Mouse (Mus musculus): ENCODE measurements at regions not wholly inside any gene's neighbourhood (a gene's known extent, or its start where the extent isn't known, plus 50 kb on each side); places are given as distances from the start of the nearest gene placed in this dataset.

- Histone ChIP-seq H3K9me3 (no peaks in the 10 kb centered on the region), H3K9ac (no peak overlapping the region), H3K4me2 (replicated peaks) (no peak overlapping the region), H3K4me1 (peaks cover 4% of the 10 kb centered on the region; the same call in 1 of the 2 replicates), H3K27ac (no peak overlapping the region), H3K4me3 (no peak overlapping the region), H3K27me3 (peaks cover 15% of the 10 kb centered on the region), H3K36me3 (no peaks in the 10 kb centered on the region)
- WGBS: 59% methylated on average over 15 of the region's 15 CpGs
- ATAC-seq (ENCODE audit: low FRiP score, low read depth): no peak
These were observed 164.6 kb upstream of the Sox2 start for GRCm38 (mm10) chr3:34485345-34486223.

- H3K4me3 ChIP-seq: no peak overlapping the region
- 70% methylated on average over 3 of the region's 3 CpGs for WGBS
- H3K27ac ChIP-seq: no peak overlapping the region
- H3K9ac ChIP-seq: no peak overlapping the region
- no peaks in the 10 kb centered on the region for H3K36me3 ChIP-seq
- H3K4me1 ChIP-seq: peaks cover 4% of the 10 kb centered on the region; the same call in 1 of the 2 replicates
- no peak overlapping the region for H3K4me2 ChIP-seq (replicated peaks)
- H3K9me3 ChIP-seq: no peaks in the 10 kb centered on the region
- H3K27me3 ChIP-seq: peaks cover 15% of the 10 kb centered on the region
- ATAC-seq (ENCODE audit: low FRiP score, low read depth): no peak
These were observed 166.3 kb upstream of the Sox2 start for GRCm38 (mm10) chr3:34483934-34484333.

GRCm38 (mm10) chr3:34481821-34482713 lies 168.1 kb upstream of the Sox2 start:
- Histone ChIP-seq H3K27ac (no peak overlapping the region), H3K27me3 (peaks cover 12% of the 10 kb centered on the region), H3K9ac (no peak overlapping the region), H3K4me2 (replicated peaks) (no peak overlapping the region), H3K4me1 (peaks cover 4% of the 10 kb centered on the region; the same call in 1 of the 2 replicates), H3K4me3 (no peak overlapping the region), H3K9me3 (no peaks in the 10 kb centered on the region), H3K36me3 (no peaks in the 10 kb centered on the region)
- 65% methylated on average over 16 of the region's 16 CpGs for WGBS
- ATAC-seq (ENCODE audit: low FRiP score, low read depth): no peak

- ATAC-seq (ENCODE audit: low FRiP score, low read depth): no peak
These were observed 168.9 kb upstream of the Sox2 start for GRCm38 (mm10) chr3:34481314-34481713.

GRCm38 (mm10) chr3:34474126-34474525 lies 176.1 kb upstream of the Sox2 start:
- H3K36me3 ChIP-seq: no peaks in the 10 kb centered on the region
- no peak overlapping the region for H3K4me3 ChIP-seq
- H3K27me3 ChIP-seq: no peaks in the 10 kb centered on the region
- H3K27ac ChIP-seq: no peak overlapping the region
- H3K4me2 ChIP-seq (replicated peaks): no peak overlapping the region
- no peak overlapping the region for H3K9ac ChIP-seq
- WGBS: 52% methylated on average over 4 of the region's 4 CpGs
- H3K9me3 ChIP-seq: no peaks in the 10 kb centered on the region
- ATAC-seq (ENCODE audit: low FRiP score, low read depth): no peak
- no peaks in the 10 kb centered on the region for H3K4me1 ChIP-seq

More at GRCm38 (mm10) chr3:34481314-34481713, 168.9 kb upstream of the Sox2 start:
- Histone ChIP-seq H3K4me3 (no peak overlapping the region), H3K4me2 (replicated peaks) (no peak overlapping the region), H3K9ac (no peak overlapping the region), H3K4me1 (no peaks in the 10 kb centered on the region), H3K27ac (no peak overlapping the region), H3K27me3 (peaks cover 8% of the 10 kb centered on the region; the same call in 1 of the 2 replicates), H3K36me3 (no peaks in the 10 kb centered on the region), H3K9me3 (no peaks in the 10 kb centered on the region)
- WGBS: 69% methylated on average over 3 of the region's 3 CpGs

- ATAC-seq (ENCODE audit: low FRiP score, low read depth): no peak
- WGBS: 83% methylated on average over 5 of the region's 5 CpGs
- no peak overlapping the region for H3K9ac ChIP-seq
- H3K4me3 ChIP-seq: no peak overlapping the region
- H3K4me1 ChIP-seq: no peaks in the 10 kb centered on the region
- H3K4me2 ChIP-seq (replicated peaks): no peak overlapping the region
- no peaks in the 10 kb centered on the region for H3K9me3 ChIP-seq
- H3K27ac ChIP-seq: no peak overlapping the region
- H3K36me3 ChIP-seq: no peaks in the 10 kb centered on the region
- 0 out of 2 replicates have a peak, but pooled peaks cover 3% of the 10 kb centered on the region for H3K27me3 ChIP-seq
These were observed 179.5 kb upstream of the Sox2 start for GRCm38 (mm10) chr3:34470721-34471120.

GRCm38 (mm10) chr3:34469946-34470345 lies 180.3 kb upstream of the Sox2 start:
- Histone ChIP-seq H3K9ac (no peak overlapping the region), H3K4me1 (no peaks in the 10 kb centered on the region), H3K36me3 (no peaks in the 10 kb centered on the region), H3K9me3 (no peaks in the 10 kb centered on the region), H3K27me3 (peaks cover 11% of the 10 kb centered on the region; the same call in 1 of the 2 replicates), H3K27ac (no peak overlapping the region), H3K4me2 (replicated peaks) (no peak overlapping the region), H3K4me3 (no peak overlapping the region)
- no peak for ATAC-seq (ENCODE audit: low FRiP score, low read depth)
- WGBS: 82% methylated on average over 2 of the region's 2 CpGs

- peaks cover 13% of the 10 kb centered on the region; the same call in 1 of the 2 replicates for H3K27me3 ChIP-seq
- no peaks in the 10 kb centered on the region for H3K9me3 ChIP-seq
- no peaks in the 10 kb centered on the region for H3K36me3 ChIP-seq
- H3K4me1 ChIP-seq: no peaks in the 10 kb centered on the region
- no peak overlapping the region for H3K27ac ChIP-seq
- no peak for ATAC-seq (ENCODE audit: low FRiP score, low read depth)
- no peak overlapping the region for H3K9ac ChIP-seq
- H3K4me2 ChIP-seq (replicated peaks): no peak overlapping the region
- 44% methylated on average over 4 of the region's 4 CpGs for WGBS
- H3K4me3 ChIP-seq: no peak overlapping the region
These were observed 183.9 kb upstream of the Sox2 start for GRCm38 (mm10) chr3:34466312-34466711.

- Histone ChIP-seq H3K9ac (no peak overlapping the region), H3K4me1 (no peaks in the 10 kb centered on the region), H3K27me3 (peaks cover 13% of the 10 kb centered on the region; the same call in 1 of the 2 replicates), H3K9me3 (no peaks in the 10 kb centered on the region), H3K4me2 (replicated peaks) (no peak overlapping the region), H3K4me3 (no peak overlapping the region), H3K27ac (no peak overlapping the region), H3K36me3 (no peaks in the 10 kb centered on the region)
- no peak for ATAC-seq (ENCODE audit: low FRiP score, low read depth)
- WGBS: 81% methylated on average over 17 of the region's 17 CpGs
These were observed 185.0 kb upstream of the Sox2 start for GRCm38 (mm10) chr3:34465040-34465831.

- peaks cover 12% of the 10 kb centered on the region for H3K4me1 ChIP-seq
- H3K27ac ChIP-seq: no peak overlapping the region
- no peak overlapping the region for H3K9ac ChIP-seq
- H3K9me3 ChIP-seq: no peaks in the 10 kb centered on the region
- H3K36me3 ChIP-seq: no peaks in the 10 kb centered on the region
- H3K27me3 ChIP-seq: no peaks in the 10 kb centered on the region
- H3K4me2 ChIP-seq (replicated peaks): no peak overlapping the region
- no peak for ATAC-seq (ENCODE audit: low FRiP score, low read depth)
- H3K4me3 ChIP-seq: no peak overlapping the region
- WGBS: 51% methylated on average over 6 of the region's 6 CpGs
These were observed 191.4 kb upstream of the Sox2 start for GRCm38 (mm10) chr3:34458766-34459165.

GRCm38 (mm10) chr3:34457821-34458220 lies 192.4 kb upstream of the Sox2 start:
- 72% methylated on average over 1 of the region's 1 CpGs for WGBS
- Histone ChIP-seq H3K4me1 (peaks cover 12% of the 10 kb centered on the region), H3K27ac (no peak overlapping the region), H3K27me3 (no peaks in the 10 kb centered on the region), H3K36me3 (no peaks in the 10 kb centered on the region), H3K4me3 (no peak overlapping the region), H3K4me2 (replicated peaks) (no peak overlapping the region), H3K9ac (no peak overlapping the region), H3K9me3 (no peaks in the 10 kb centered on the region)
- no peak for ATAC-seq (ENCODE audit: low FRiP score, low read depth)

Data from limb, embryonic 13.5 days (tissue).